Mouse (Mus musculus) right cerebral cortex, postnatal 36 days (tissue): Measurements from ENCODE around the gene Gm17409.

ENCODE experiments used
- DNase-seq, 2 experiments: peaks; one replicate each; pipeline ENCODE4 v3.0.0; 2022; ENCODE audit warnings: low spot score in 2 of 2, mixed read lengths in 1 of 2

Gm17409 gene

GRCm38 (mm10) chr2:58484284-58484965 lies 14.5 kb downstream of the Gm17409 start:
- DNase-seq = no peak

GRCm38 (mm10) chr2:58485152-58485551 lies 15.2 kb downstream of the Gm17409 start:
- DNase-seq = no peak

- DNase-seq = no peak
Observed at GRCm38 (mm10) chr2:58485683-58486082, 15.8 kb downstream of the Gm17409 start.

- no peak for DNase-seq
Observed at GRCm38 (mm10) chr2:58486441-58487278, 16.7 kb downstream of the Gm17409 start.

- DNase-seq = no peak
Observed at GRCm38 (mm10) chr2:58487279-58487560, 17.3 kb downstream of the Gm17409 start.

- no peak for DNase-seq
Observed at GRCm38 (mm10) chr2:58488404-58488803, 18.5 kb downstream of the Gm17409 start.

- no peak for DNase-seq
Observed at GRCm38 (mm10) chr2:58489275-58489674, 19.4 kb downstream of the Gm17409 start.

GRCm38 (mm10) chr2:58493685-58494635 lies 24.0 kb downstream of the Gm17409 start:
- no peak for DNase-seq

- DNase-seq = no peak
Observed at GRCm38 (mm10) chr2:58495271-58495670, 25.4 kb downstream of the Gm17409 start.

GRCm38 (mm10) chr2:58496647-58497410 lies 26.9 kb downstream of the Gm17409 start:
- no peak for DNase-seq

- DNase-seq = no peak
Observed at GRCm38 (mm10) chr2:58505306-58506090, 35.6 kb downstream of the Gm17409 start.

- DNase-seq = no peak
Observed at GRCm38 (mm10) chr2:58510192-58510591, 40.3 kb downstream of the Gm17409 start.

- no peak for DNase-seq
Observed at GRCm38 (mm10) chr2:58513212-58513611, 43.3 kb downstream of the Gm17409 start.

- DNase-seq = no peak
Observed at GRCm38 (mm10) chr2:58514489-58514888, 44.6 kb downstream of the Gm17409 start.

- DNase-seq = no peak
Observed at GRCm38 (mm10) chr2:58516000-58516399, 46.1 kb downstream of the Gm17409 start.

- DNase-seq = no peak
Observed at GRCm38 (mm10) chr2:58516920-58517319, 47.0 kb downstream of the Gm17409 start.

- no peak for DNase-seq
Observed at GRCm38 (mm10) chr2:58518517-58518916, 48.6 kb downstream of the Gm17409 start.
